Mouse (Mus musculus) urinary bladder, postnatal 0 days (tissue): ENCODE measurements around the gene Zfp850. TPM values are rescaled to one million over a fixed set of nuclear protein-coding genes. Genes with fewer than 3 reads are reported as not detected.

Experiments used
- polyA plus RNA-seq: library from polyadenylated mRNA; unstranded; fragments of >200 nt; fragmentation: Nextera tagmentation; extraction: Ambion mirVana; gene quantifications from 2 replicates; pipeline ENCODE4 v1.2.1, GENCODE M21; 2015

Zfp850 gene
- polyA plus RNA-seq: 1.2 TPM in 2 replicates

GRCm38 (mm10) chr7:28013549-28014444 is at the start of gene Zfp850:
Gene Zfp850, minus strand, starts transcription at chr7:28014115.

GRCm38 (mm10) chr7:28049476-28050409 is 35.8 kb upstream of the Zfp850 start, which contains the start of gene Psmc4:
Gene Psmc4, minus strand, starts transcription at chr7:28050101.

GRCm38 (mm10) chr7:27978683-27979528 is 35.0 kb downstream of the Zfp850 start, which contains the start of gene Zfp780b:
Gene Zfp780b, minus strand, starts transcription at chr7:27979171.

Other genes with a start within 250 kb of the Zfp850 start
- gene Zfp626, start 206.9 kb downstream of the Zfp850 start, polyA plus RNA-seq: 1.4 and 1.6 TPM in 2 replicates
- gene Zfp59, start 175.5 kb downstream of the Zfp850 start, polyA plus RNA-seq: 2.7 and 3.0 TPM in 2 replicates
- gene Zfp607a, start 156.6 kb downstream of the Zfp850 start, polyA plus RNA-seq: 1.4 and 1.6 TPM in 2 replicates
- gene Zfp974, start 84.7 kb downstream of the Zfp850 start, polyA plus RNA-seq: 3.7 and 4.6 TPM in 2 replicates
- gene Zfp780b, start 34.9 kb downstream of the Zfp850 start, polyA plus RNA-seq: 8.2 and 8.4 TPM in 2 replicates
- gene Psmc4, start 36.0 kb upstream of the Zfp850 start, polyA plus RNA-seq: 189 TPM in 2 replicates
- gene Fcgbp, start 57.1 kb upstream of the Zfp850 start, polyA plus RNA-seq: 0.45 and 0.64 TPM in 2 replicates
- 0.07 and 0.08 TPM in 2 replicates for gene 9530053A07Rik, start 115.4 kb upstream of the Zfp850 start, polyA plus RNA-seq
- gene Fbl, start 155.6 kb upstream of the Zfp850 start, polyA plus RNA-seq: 56.9 and 59.0 TPM in 2 replicates
- 5.0 and 7.3 TPM in 2 replicates for gene Dyrk1b, start 165.4 kb upstream of the Zfp850 start, polyA plus RNA-seq